Mouse (Mus musculus) CH12.LX (cell line): ENCODE data around the gene Ikzf4. TPM values are rescaled to one million over a fixed set of nuclear protein-coding genes. Genes with fewer than 3 reads are reported as not detected.
"Not testable (repeated sequence)": the region's sequence is repeated elsewhere in the genome, so short reads cannot be mapped to it uniquely, and the experiment has no call there.

Experiments used
- DNase-seq: peaks from one replicate; pipeline ENCODE4 v3.0.0-alpha.2; 2013; ENCODE audit errors: extremely low read depth
- H3K27ac ChIP-seq: 2 replicates; pipeline ENCODE4 v1.5.1; 2012; ENCODE audit warnings: low read depth, mild to moderate bottlenecking, control low read depth, moderate library complexity; ENCODE audit not compliant: insufficient read depth
- H3K27me3 ChIP-seq: replicated peaks from 2 replicates; pipeline ENCODE3; 2012; ENCODE audit warnings: inconsistent platforms
- H3K36me3 ChIP-seq, 2 experiments: replicated peaks in 1 of 2; 2 replicates each; pipeline versions ENCODE3 to v1.6.1; 2012; ENCODE audit warnings: inconsistent platforms in 1 of 2, low read length in 1 of 2, mild to moderate bottlenecking in 1 of 2, mixed read lengths in 1 of 2, moderate library complexity in 1 of 2; ENCODE audit not compliant: control insufficient read depth in 1 of 2, insufficient read depth in 1 of 2
- H3K4me1 ChIP-seq, 2 experiments: 2 replicates each; pipeline ENCODE4 v1.6.1; 2012; ENCODE audit warnings: inconsistent platforms in 1 of 2, moderate library complexity in 1 of 2; ENCODE audit not compliant: insufficient read depth in 2 of 2, control insufficient read depth in 1 of 2
- H3K4me2 ChIP-seq: 2 replicates; pipeline ENCODE4 v1.6.1; 2012; ENCODE audit warnings: low read depth, mild to moderate bottlenecking, control low read depth; ENCODE audit not compliant: poor library complexity, insufficient read depth, severe bottlenecking
- H3K4me3 ChIP-seq, 3 experiments: fragments of 150-350 bp in 1 of 3; sonication (generic) in 1 of 3; replicated peaks in 1 of 3; 2 replicates each; pipeline versions ENCODE3 to v1.5.1; 2011 to 2012; ENCODE audit warnings: low read depth in 2 of 3, low read length in 2 of 3, mild to moderate bottlenecking in 2 of 3, moderate library complexity in 2 of 3, control low read depth in 1 of 3, improper control_type of control experiment in 1 of 3, inconsistent platforms in 1 of 3, mixed read lengths in 1 of 3; ENCODE audit not compliant: poor library complexity in 1 of 3
- H3K79me2 ChIP-seq: replicated peaks from 2 replicates; pipeline ENCODE4 v1.6.1; 2012; ENCODE audit warnings: mild to moderate bottlenecking, moderate library complexity; ENCODE audit not compliant: control insufficient read depth, poor library complexity, insufficient read depth, severe bottlenecking; ENCODE audit errors: extremely low read depth
- H3K9ac ChIP-seq: 2 replicates; pipeline ENCODE4 v1.6.1; 2012; ENCODE audit warnings: low read depth, mild to moderate bottlenecking, control low read depth, moderate library complexity; ENCODE audit not compliant: insufficient read depth
- H3K9me3 ChIP-seq: replicated peaks from 2 replicates; pipeline ENCODE3; 2012; ENCODE audit warnings: low read length, inconsistent platforms, mixed read lengths
- BHLHE40 ChIP-seq: IDR thresholded peaks from 2 replicates; pipeline ENCODE4 v1.6.1; 2011; ENCODE audit warnings: mild to moderate bottlenecking, low read depth, low read length, improper control_type of control experiment
- CTCF ChIP-seq, 2 experiments: IDR thresholded peaks in 1 of 2; conservative IDR thresholded peaks in 1 of 2; 2 replicates each; pipeline ENCODE4 v1.5.1; 2011 to 2012; ENCODE audit warnings: low read depth in 2 of 2, low read length in 2 of 2, improper control_type of control experiment in 1 of 2, inconsistent platforms in 1 of 2, mild to moderate bottlenecking in 1 of 2, moderate library complexity in 1 of 2
- ELF1 ChIP-seq: IDR thresholded peaks from 2 replicates; pipeline ENCODE4 v1.6.1; 2014; ENCODE audit warnings: low read depth, mild to moderate bottlenecking, inconsistent platforms, low read length, improper control_type of control experiment
- EP300 ChIP-seq: IDR thresholded peaks from 2 replicates; pipeline ENCODE4 v1.6.1; 2011; ENCODE audit warnings: low read length, improper control_type of control experiment
- GABPA ChIP-seq: IDR thresholded peaks from 2 replicates; pipeline ENCODE4 v1.6.1; 2012; ENCODE audit warnings: low read depth, low read length, improper control_type of control experiment, inconsistent platforms; ENCODE audit not compliant: insufficient replicate concordance
- MEF2A ChIP-seq: IDR thresholded peaks from 2 replicates; pipeline ENCODE4 v1.6.1; 2014; ENCODE audit warnings: low read depth, mild to moderate bottlenecking, inconsistent platforms, low read length, improper control_type of control experiment, borderline replicate concordance
- MYC ChIP-seq: IDR thresholded peaks from 2 replicates; pipeline ENCODE4 v1.6.1; 2011; ENCODE audit warnings: low read depth, mild to moderate bottlenecking, improper control_type of control experiment, low read length
- NRF1 ChIP-seq: IDR thresholded peaks from 2 replicates; pipeline ENCODE4 v1.6.1; 2014; ENCODE audit warnings: low read depth, mild to moderate bottlenecking, inconsistent platforms, low read length, improper control_type of control experiment, moderate library complexity
- RAD21 ChIP-seq: IDR thresholded peaks from 2 replicates; pipeline ENCODE4 v1.6.1; 2011; ENCODE audit warnings: low read depth, mild to moderate bottlenecking, low read length, improper control_type of control experiment, moderate library complexity
- SIN3A ChIP-seq: IDR thresholded peaks from 2 replicates; pipeline ENCODE4 v1.6.1; 2012; ENCODE audit warnings: low read length, improper control_type of control experiment, inconsistent platforms
- TBP ChIP-seq: conservative IDR thresholded peaks from 2 replicates; pipeline ENCODE4 v1.6.1; 2011; ENCODE audit warnings: low read depth, low read length, improper control_type of control experiment
- ZC3H11A ChIP-seq: IDR thresholded peaks from 2 replicates; pipeline ENCODE4 v1.6.1; 2012; ENCODE audit warnings: low read depth, mild to moderate bottlenecking, inconsistent platforms, low read length, improper control_type of control experiment
- dilution Hi-C: fragments of 300-500 bp; cut with MboI; formaldehyde crosslinking; loops from 2 replicates; pipeline ENCODE4 v1.14.3; 2020; ENCODE audit warnings: low sequenced_read_pairs; ENCODE audit not compliant: extremely low pct_unique_long_range_greater_than_20kb, extremely low pct_ligation_motif_present
- in situ Hi-C: fragments of 300-500 bp; cut with MboI; formaldehyde crosslinking; loops from 3 replicates; pipeline ENCODE4 v1.14.3; 2019; ENCODE audit warnings: low sequenced_read_pairs, low pct_ligation_motif_present, low pct_unique_long_range_greater_than_20kb, mixed read lengths
- polyA plus RNA-seq: library from polyadenylated mRNA; unstranded; fragments of >175 nt; gene quantifications from 2 replicates; pipeline ENCODE4 v1.2.1, GENCODE M21; 2012; ENCODE audit warnings: low read depth; ENCODE audit not compliant: insufficient read length
- total RNA-seq, 2 experiments: library from RNA; depleted of rRNA; stranded (reverse); fragments of 300-350 nt in 1 of 2; fragments of >200 nt in 1 of 2; gene quantifications; 2 replicates each; pipeline ENCODE4 v1.2.3; 2012 to 2014

Gene Ikzf4
- total and polyA plus RNA-seq, 3 experiments = 0.08 to 1.5 (median 0.09) TPM

DNA sequence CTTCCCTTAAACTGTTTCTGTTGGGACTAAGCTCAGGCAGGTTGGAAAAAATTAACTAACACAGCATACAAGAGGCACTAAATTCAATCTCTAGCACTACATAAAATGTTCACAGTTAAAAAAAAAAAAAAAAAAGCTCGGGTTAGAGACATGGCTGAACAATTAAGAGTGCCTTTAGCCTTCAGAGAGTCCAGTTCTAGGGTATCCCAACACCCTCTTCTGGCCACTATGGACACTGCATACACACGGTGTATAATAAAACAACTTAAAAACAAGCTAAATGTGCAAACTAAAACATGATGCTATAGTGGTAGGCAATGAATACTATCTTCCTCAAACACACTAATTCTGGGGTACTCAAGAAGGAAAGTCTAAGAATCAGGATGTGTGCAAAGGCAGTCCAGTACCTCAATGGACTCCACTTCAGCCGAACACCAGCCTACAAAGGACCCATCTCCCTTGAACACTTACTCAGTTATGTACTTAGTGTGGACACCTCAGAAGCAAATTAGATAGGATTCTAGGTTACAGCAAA, 23.7 kb downstream of the Ikzf4 start (continued):
- TF ChIP-seq GABPA = no peak

DNA sequence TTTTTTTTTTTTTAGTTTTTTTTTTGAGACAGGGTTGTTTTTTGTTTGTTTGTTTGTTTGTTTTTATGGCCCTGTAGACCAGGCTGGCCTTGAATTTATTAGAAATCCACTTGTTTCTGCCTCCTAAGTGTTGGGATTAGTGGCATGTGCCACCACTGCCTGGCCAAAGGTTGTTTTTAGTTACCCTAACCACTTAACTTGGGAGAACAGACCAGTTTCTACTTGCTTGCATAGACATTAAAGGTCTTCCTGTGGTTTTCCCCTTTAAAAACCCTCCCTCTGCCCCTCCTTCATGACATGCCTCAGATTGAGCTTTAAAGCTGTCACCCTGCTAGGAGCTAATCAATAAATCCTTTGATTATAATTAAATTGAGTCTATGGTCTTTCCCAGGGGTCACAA, 25.6 kb downstream of the Ikzf4 start:
- Histone ChIP-seq H3K4me3 (no peak overlapping the region), H3K9me3 (no peaks in the 10 kb centered on the region), H3K27ac (no peak overlapping the region), H3K27me3 (no peaks in the 10 kb centered on the region), H3K4me2 (no peak overlapping the region)
- DNase-seq = no peak
- in situ Hi-C loops = no loop called here
- TF ChIP-seq MEF2A (peak; percentile 53; the same call in 1 of the 2 replicates), BHLHE40 (peak; percentile 57), EP300 (0 out of 2 replicates have a peak, but pooled peaks have one; percentile 32), ZC3H11A (no peak), TBP (no peak), SIN3A (no peak), MYC (no peak), RAD21 (no peak), NRF1 (0 out of 2 replicates have a peak, but pooled peaks have one; percentile 3)
- TF ChIP-seq, all 38 proteins: peak for 4
- Histone ChIP-seq H3K36me3 (peaks cover 25 to 26% of the 10 kb centered on the region in 2 experiments), H3K79me2 (peaks cover 13% of the 10 kb centered on the region), H3K4me1 (peaks cover 6 to 43% of the 10 kb centered on the region in 2 experiments), H3K9ac (no peak overlapping the region)
- dilution Hi-C loops = no loop called here

DNA sequence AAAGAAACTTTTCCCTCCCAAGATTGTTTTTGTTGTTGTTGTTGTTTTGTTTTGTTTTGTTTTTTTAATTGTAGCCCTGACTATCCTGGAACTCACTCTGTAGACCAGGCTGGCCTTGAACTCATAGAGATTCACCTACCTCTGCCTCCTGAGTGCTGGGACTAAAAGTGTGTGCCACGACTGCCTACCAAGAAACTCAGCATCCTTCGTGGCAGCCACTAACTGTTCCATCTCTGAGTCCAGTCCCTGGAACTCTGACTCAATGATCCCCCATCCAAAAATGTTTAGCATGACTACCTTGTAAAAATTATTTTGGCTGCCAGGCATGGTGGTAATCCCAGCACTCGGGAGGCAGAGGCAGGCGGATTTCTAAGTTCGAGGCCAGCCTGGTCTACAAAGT, 26.6 kb downstream of the Ikzf4 start:
- H3K9ac ChIP-seq, H3K4me3 ChIP-seq, H3K79me2 ChIP-seq, in situ Hi-C loops, H3K27me3 ChIP-seq, H3K27ac ChIP-seq, H3K4me2 ChIP-seq, H3K9me3 ChIP-seq, dilution Hi-C loops, DNase-seq: not testable (repeated sequence)
- peak; percentile 68 for TF ChIP-seq TBP
- H3K36me3 ChIP-seq = peaks cover 14 to 15% of the 10 kb centered on the region in 2 experiments
- peaks cover 3 to 39% of the 10 kb centered on the region in 2 experiments for H3K4me1 ChIP-seq

DNA sequence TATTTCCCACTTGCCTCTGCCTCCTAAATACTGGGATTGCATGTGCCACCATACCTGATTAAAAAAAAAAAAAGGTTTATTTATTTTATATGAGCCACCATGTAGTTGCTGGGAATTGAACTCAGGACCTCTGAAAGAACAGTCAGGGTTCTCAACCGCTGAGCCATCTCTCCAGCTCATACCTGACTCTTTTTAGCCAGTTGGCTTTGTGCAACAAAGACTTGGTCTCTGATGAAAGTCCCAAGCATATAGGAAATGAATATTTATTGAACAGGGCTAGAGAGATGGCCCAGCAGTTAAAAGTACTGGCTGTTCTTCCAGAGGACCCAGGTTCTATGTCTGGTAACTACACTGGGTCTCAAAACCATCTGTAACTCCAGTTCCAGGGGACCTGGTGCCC, 27.2 kb downstream of the Ikzf4 start:
- no peak for DNase-seq
- TF ChIP-seq TBP = peak; percentile 88
- no peak for TF ChIP-seq CTCF (conservative IDR thresholded peaks at IDR 0.05 in 1 of 2, IDR thresholded peaks at IDR 0.05 in 1 of 2; ENCODE audit: low read depth in 2 of 2, low read length in 2 of 2)
- TF ChIP-seq ELF1 = peak; percentile 34; the same call in 1 of the 2 replicates
- TF ChIP-seq MYC = no peak
- Histone ChIP-seq H3K4me3 (no peak overlapping the region), H3K36me3 (peaks cover 8 to 9% of the 10 kb centered on the region in 2 experiments), H3K9ac (no peak overlapping the region), H3K9me3 (no peaks in the 10 kb centered on the region), H3K4me1 (peaks cover 3 to 35% of the 10 kb centered on the region in 2 experiments; a peak in 3 of 4 replicates), H3K79me2 (no peaks in the 10 kb centered on the region), H3K4me2 (no peak overlapping the region), H3K27me3 (no peaks in the 10 kb centered on the region), H3K27ac (no peak overlapping the region)
- dilution Hi-C loops = no loop called here
- in situ Hi-C loops = no loop called here
